Mouse (Mus musculus) frontal cortex, adult (tissue): Measurements from ENCODE around the gene Pus1.
"Not testable (repeated sequence)": the region's sequence is repeated elsewhere in the genome, so short reads cannot be mapped to it uniquely, and the experiment has no call there.

Source experiments
- ATAC-seq: cut with Nextera tagmentation; 2 replicates; pipeline ENCODE4 v1.9.2; 2017; ENCODE audit warnings: mild to moderate bottlenecking, moderate library complexity, mixed read lengths; ENCODE audit not compliant: low TSS enrichment

Gene Pus1

DNA sequence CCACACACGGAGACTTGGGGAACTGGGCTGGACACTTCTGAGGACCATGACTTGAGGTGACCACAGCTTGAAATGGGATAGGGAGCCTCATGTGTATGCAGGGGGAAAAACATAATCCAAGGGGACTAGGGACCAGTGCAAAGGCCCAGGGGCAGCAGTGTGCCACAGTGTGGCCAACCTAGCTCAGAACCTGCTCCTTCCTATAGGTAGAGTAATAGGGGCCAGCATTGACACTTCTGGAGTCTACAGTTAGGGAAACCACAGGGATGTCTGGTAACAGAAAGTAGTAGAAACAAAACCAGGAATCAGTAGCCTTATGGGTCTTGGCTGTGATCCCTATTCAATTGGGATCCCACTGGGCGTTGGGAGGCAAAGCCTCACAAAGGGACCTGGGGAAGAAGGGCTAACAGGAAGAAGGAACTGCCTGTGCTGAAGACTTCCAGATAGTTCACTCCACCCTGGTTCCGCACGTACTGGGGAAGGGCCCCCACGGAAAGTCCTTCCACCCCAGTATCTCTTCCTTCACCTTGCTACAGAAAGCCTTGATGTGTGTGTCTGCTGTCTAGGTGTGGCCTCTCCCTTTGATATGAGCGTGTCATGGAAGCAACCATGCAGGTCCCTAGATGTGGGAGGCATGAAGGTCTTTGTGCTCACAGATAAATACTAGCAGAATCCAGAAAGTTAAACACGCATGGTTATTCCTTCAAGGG is 1.2 kb upstream of the Pus1 start:
- no peak for ATAC-seq

DNA sequence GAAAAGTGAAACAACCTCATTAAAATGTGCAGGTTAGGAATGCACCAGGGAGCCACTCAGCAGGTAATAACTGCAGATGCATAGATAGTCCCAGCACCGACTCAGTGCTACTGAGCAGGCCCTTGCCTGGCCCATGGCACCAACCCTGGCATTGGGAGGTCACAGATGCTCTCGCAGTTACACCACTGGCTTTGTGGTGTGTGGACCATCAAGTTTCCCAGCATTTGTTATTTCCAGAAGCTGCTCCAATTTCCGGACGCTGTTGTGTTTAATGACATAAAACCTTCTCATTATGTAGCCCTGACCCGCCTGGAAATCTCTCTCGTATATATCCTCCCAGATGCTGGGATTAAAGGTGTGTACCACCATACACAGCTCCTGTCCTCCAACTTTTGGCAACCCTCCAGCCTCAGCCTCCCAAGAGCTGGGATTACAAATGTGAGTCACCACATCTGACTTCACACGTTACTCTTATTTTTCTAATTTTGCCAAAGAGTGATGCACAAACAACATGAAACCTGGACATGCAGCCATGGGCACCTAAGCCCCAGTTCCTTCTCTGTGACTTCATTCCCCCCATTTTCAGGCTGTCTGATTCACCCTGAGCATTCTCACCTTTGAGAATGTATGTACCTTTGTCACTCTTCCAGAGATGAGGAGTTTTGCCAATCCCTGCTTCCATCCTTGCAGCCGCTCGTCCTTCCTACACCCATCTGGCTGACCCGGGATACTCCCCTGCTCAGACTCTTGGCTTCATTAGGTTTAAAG is 486 bp upstream of the Pus1 start:
- ATAC-seq, result no peak

DNA sequence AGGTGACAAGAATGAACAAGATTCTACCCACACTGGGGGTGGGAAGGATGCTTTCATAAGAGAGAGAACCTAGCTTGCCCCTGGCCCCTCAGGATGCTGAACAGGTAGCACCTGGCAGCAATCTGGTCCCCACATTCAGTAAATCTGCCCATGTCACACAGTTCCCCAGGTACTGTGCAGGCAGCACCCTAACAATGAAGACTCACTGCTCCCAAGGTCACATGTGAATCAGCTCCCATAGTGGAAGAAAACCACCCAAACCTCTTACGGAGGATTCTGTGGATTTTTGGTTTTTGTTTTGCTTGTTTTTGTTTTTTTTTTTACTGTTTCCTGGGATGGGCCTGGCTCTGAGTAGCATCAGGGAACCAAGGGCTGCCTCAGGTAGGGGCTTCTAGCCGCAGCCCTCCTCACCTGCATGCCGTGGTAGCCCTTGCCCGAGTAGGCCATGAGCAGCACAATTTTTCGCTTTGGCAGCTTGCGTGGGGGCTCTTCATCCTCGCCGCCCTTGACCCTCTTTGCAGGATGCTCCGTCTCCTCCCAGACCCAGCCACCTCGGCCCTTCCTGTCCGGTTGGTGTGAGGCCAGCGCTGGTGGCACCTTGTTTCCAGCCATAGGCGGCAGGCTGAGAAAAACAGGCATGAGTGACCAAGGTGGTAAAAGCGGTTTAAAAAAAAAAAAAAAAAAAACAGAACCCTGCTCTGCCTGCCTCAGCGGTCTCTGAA is 1.0 kb downstream of the Pus1 start:
- ATAC-seq, result no peak

DNA sequence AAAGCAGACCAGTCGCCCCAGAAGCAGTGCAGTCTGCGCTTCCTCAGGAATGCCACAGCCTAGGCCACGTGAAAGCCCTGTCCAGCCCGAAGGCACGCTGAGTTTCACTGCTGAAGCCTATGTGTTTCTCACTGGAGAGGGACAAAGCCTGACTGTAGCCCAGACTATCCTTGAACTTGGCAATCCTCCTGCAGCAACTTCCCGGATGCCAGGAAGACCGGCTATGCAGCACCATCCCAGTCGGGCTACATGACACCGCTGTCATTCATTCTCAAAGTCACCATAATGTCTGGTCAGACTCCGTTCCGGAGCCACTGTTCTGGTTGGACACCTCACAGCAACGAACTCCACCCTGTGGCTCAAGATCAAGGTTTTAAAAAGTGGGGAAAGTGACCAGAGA is 2.2 kb downstream of the Pus1 start:
- ATAC-seq, result no peak

DNA sequence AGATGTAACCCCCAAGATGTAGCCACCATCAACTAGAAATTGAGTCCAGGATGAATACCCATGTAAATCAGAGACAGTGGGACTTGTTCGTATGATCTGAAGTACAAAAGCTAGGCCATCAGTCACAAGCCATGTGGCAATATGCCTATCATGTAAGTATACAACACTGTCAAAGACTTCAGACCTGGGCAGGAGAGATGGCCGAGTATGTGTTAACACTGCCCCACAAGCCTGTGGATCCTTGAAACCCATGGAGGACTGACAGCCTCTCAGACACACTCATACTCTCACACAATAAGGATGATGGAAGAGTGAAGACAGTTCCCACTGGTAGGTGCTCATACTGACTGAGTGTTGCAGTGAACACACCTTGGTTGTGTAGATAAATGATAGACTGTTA is 4.3 kb downstream of the Pus1 start:
- no peak for ATAC-seq

DNA sequence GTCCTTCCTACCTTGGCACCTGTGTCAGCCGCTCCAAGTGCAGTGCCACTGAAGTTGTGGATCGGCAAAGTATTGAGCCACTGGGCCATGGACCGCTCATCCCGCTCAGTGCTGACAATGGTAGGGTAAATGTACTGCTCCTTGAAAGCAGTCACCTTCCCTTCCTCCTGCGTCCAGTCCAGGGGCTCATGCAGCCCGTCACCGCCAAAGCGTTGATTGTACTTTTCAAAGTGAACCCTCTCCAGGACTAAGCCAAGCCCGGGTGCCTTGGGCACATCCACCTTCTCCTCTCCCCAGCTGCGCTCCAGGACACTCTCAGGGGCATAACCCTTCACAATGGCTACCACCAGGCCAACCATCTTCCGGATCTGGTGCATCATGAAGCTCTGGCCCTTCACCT is 5.9 kb downstream of the Pus1 start:
- no peak for ATAC-seq

DNA sequence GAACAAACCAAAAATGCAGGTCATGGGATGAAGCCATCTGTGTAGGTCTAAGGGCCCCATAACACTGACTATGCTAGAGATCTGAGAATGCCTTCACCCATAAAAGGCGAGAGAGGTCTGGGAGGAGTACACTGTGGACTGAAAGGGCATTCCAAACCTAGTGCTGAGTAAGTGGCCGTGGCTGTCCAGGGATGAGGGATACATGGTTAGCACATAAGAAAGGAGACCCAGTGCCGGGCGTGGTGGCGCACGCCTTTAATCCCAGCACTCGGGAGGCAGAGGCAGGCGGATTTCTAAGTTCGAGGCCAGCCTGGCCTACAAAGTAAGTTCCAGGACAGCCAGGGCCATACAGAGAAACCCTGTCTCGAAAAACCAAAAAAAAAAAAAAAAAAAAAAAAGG is 7.5 kb downstream of the Pus1 start:
- not testable (repeated sequence) for ATAC-seq

DNA sequence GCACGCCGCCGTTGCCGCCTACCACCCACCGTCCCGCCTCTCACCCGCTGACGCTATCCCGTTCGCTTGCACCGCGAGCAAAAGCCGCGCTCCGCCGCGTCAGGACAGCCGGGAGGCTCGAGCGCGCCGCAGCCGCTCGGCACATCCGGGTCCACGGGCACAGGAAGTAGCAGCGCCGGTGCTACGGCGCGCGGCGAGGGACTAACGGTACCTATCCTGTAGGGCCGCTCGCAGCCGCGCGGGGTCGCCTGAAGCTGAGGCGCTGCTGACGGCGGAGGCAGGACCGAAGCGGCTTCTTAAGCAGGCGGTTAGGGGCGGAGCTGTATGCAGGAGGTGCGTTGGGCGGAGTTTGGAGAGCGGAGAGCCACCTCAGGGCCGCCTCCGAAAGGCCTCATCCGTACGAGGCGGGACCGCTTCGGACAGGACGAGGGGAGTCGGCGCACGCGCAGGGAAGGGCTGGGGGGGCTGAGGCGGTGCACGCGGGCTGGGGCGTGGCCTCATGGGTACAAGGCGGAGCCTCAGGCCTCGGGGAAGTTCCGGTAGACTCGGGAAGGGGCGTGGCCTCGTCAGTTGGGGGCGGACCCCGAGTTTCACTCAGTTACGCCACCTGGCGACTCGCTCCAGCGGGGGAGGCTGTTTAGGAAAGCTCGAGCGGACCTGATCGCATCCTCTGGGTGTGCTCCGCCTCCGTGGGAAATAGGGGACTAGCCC is 9.9 kb downstream of the Pus1 start, which contains the start of gene Ep400:
Gene Ep400 (minus strand): TSS at position 270 of the 711 bp plus-strand sequence.
- peak; percentile 94 for ATAC-seq

DNA sequence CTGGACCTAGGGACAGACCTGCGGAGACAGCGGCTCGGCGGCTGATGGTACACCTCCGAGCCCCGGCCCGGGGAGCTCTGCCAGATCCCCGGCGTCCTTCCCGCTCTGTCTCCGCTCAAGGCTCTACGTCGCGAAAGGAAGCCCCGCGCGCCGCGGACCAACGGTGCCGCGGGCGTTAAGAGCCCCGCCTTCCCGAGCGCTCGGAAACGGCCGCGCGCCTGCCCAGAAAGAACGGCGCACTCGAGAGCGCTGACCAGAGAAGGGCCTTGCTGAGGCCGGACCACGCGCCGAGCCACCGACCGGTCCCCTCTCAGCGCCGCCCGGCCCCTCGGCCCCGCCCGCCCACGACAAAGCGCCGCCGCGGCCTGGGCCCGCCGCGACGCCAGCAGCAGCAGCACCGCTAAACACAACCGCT is 10.4 kb downstream of the Pus1 start:
- peak; percentile 4; the same call in 1 of the 2 replicates for ATAC-seq

DNA sequence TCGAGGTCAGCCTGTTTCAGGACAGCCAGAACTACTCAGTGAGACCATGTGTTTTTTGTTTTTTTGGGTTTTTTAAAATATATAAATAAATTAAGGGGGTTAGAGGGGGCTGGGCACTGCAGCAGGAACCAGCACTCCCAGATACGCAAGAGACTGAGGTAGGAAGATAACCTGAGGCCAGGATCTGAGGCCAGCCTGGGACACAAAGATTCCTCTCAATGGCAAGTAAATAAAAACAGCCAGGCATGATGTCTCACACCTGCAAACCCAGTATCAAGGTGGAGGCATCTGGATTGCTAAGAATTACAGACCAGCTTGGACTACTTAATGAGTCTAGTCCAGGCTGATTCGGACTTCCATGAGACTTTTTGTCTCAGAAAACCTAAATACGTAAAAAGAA is 11.2 kb downstream of the Pus1 start:
- no peak for ATAC-seq

DNA sequence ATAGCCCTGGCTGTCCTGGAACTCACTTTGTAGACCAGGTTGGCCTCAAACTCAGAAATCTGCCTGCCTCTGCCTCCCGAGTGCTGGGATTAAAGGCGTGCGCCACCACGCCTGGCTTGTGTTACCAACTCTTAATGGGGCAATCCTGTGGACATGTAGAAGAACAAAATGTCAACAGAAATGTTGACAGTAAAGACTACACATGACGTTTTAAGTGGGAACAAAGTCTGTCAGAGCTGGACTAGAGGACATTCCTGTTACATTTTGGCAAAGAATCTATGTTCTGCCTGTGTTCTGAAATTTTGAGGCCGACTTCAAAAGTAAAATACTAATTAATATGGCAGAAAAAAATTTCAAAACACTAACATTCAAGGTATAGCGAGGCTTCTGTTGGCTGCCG is 16.6 kb downstream of the Pus1 start:
- ATAC-seq, result no peak

DNA sequence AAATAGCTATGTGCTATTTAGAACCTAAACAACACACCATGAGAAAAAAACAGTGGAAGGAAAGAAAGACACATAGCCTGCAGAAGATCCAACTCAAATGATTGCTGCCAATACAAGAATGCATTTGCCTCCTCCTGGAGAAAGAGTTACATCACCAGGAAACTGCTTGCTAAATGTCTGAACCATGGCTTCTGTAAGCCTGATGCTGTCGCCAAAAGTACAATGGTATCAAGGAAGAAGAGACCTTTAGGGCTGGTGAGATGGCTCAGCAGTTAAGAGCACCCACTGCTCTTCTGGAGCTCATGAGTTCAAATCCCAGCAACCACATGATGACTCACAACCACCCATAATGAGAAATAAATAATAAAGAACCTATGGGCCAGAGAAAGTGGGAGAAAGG is 35.4 kb downstream of the Pus1 start:
- ATAC-seq, result no peak

DNA sequence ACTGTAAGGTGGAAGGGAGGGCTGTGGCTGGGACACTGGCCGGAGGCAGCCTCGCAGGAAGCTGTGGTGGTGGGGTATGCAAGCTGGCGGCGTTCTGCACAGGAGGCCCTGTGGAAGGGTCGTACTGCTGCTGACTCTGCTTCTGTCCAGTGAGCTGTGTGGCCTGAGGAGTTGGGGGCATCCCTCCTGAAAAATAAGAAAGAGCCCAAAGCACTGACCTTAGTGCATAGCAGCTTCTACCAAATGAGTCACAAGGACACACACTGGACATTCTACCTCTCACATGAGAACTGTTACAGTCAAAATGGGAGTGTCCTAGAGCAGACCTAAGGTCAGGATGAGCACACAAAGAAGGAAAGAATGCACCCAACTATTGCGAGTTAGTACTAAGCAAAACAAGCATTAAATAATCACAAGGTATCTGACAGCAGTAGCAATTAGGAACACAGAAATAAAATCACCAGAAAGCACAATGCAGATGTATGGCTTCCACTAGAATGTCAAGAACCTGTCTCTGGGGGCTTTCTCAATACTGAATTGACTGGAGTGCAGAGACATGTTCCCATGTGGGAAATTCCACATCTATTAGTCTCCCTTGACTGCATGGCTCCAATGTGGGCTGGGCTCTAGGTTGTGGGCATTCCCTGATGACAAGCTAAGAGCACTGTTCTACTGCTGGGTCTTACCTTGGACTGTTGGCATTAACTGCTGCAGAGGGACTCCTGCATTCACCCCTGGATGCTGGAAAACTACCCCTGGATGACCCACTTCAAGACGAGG is 40.8 kb downstream of the Pus1 start:
- ATAC-seq, result no peak

DNA sequence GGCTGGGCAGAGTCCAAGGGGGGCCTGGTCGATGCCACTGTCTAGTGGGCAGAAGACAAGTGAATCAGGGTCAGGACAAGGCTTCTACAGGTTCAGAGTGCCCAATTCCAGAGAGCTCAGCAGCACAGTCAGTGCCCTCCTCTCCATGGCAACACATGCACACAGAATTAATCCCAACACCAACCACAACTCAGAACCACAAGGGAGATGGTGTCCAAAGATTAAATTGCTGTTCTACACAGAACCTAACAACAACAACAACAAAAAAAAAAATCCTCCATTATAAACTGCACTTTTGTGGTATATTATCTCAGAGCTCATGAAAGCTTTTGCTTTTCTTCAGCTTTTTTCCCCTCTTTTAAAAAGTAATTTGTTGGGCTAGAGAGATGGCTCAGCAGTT is 44.9 kb downstream of the Pus1 start:
- no peak for ATAC-seq

DNA sequence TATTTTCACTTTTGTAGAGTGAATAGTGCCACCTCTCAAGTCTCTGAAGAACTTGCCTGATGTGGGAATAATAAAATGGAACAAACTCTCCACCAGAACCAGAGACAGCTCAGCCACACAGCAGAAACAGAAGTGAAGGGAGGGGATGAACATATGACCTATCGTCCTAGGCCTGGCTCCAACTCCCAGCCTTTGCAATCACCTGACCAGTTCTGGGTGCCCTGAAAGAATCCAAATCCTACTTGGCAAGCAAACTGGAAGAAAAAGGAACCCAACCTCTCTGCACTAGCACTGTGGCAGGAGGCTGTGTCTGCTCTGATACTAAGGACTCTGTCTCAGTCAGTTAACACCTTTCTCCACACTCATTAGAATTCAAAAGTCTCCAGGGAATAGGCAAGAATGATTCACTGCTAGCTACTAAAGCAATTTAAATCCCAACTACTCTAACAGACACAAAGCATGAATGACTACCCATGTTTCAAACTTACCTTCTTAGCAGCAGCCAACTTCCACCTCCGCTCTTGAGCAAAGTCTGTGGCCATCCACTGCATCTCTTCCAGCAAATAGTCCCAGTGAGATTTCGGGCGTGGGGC is 47.1 kb downstream of the Pus1 start:
- ATAC-seq, result peak; percentile 92

DNA sequence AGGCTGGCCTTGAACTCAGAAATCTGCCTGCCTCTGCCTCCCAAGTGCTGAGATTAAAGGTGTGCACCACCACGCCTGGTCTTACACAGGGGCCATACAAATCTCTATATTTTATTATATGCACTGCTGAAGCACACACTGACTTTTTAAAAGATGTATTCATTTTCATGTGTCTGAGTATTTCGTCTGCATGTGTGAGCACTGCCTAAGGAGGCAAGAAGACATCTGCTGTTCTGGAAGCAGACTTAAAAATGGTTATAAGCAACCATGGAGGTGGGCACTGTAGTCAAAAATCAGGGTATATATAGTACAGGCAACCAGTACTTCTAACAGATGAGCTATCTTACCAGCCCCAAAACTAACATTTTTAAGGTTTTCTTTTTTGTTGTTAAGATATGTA is 49.2 kb downstream of the Pus1 start:
- ATAC-seq, result peak; percentile 64

DNA sequence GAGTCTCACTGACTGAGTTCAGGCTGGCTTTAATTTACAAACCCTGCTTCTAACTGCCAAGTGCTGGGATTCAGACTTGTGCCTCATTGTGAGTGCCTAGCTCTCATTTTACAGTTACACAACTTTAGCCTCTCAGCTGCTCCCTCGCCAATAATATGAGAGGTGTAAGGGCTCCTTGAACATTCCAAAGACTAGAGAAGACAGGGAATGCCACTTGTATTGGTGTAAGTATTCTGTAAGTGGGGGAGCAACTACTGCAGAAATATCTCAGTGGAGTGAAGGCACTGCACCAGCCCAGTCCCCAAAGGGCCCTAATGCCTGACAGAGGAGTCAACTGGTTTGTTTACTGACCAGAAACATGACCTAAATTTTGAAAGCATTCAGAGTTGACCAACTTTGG is 52.6 kb downstream of the Pus1 start:
- no peak for ATAC-seq
